Mouse (Mus musculus) cerebellum, adult 8-10 months (tissue): ENCODE data around the gene Fhit.

Experiments used
- DNase-seq: peaks from one replicate; pipeline ENCODE4 v3.0.0; 2022

Fhit gene

DNA sequence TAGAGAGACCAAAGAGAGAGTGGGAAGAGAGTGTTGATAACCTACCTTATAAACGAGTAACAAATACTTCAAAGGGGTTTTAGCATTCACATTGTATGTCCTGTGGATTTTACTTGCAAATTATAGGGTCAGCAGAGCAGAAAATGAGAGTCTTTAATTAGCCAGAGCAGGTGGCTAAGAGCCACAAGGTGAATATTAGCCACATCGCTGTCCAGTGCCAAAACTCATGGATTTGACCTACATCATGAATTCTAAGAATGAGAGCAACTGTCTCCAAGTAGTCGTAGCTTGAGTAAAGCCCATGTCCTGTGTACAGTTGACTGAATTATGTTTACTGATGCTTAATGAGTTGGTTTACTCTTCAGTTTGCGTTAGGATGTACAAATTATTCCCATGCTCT, 1039.7 kb downstream of the Fhit start:
- no peak for DNase-seq

DNA sequence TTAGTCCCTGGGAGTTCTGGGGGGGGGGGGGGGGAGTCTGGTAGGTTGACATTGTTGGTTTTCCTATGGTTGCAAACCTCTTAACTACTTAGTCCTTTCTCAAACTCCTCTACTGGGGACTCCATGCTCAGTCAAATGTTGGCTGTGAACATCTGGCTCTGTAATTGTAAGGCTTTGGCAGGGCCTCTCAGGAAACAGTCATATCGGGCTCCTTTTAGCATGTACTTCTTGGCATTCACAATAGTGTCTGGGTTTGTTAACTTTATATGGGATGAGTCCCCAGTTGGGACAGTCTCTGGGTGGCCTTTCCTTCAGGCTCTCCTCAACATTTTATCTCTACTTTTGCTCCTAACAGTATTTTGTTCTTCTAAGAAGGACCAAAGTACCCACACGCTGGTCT, 1065.6 kb downstream of the Fhit start:
- no peak for DNase-seq

DNA sequence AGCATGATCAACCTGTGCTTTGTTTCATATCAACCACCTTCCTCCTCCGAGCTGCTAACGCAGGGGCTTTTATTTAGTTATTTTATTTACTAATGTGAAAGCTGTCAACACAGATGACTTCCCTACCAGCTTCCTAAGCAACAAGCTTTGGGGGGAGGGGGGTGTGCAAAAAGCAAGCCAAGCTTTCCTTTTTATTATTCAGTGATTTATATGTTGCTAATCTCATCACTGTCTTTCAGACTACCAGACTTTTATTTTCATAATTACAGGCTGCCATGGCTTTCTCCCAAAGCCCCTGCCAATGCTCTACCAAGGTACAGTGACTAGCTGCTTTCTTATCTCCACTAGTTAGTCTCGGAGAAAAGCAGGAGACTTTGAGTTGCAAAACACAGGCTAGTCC, 1082.8 kb downstream of the Fhit start:
- no peak for DNase-seq

DNA sequence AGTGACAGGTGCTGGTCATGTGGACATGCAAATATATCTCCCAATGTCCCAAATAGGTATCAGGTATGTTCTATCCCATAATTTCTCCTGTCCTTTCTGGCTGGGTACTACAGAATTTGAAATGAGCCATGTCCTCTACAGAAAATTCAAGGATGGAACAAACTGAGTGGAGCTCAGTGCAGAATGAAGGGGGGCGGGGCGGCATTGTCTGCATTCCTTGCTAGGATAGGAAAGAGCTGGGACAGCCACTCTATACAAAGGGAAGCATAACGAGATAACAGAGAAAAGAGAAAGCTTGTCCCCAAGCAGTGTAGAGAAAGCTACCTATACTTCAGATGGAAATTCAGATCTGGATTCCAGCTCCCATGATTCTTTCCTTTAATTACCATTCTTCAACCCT, 1111.9 kb downstream of the Fhit start:
- DNase-seq, result no peak

DNA sequence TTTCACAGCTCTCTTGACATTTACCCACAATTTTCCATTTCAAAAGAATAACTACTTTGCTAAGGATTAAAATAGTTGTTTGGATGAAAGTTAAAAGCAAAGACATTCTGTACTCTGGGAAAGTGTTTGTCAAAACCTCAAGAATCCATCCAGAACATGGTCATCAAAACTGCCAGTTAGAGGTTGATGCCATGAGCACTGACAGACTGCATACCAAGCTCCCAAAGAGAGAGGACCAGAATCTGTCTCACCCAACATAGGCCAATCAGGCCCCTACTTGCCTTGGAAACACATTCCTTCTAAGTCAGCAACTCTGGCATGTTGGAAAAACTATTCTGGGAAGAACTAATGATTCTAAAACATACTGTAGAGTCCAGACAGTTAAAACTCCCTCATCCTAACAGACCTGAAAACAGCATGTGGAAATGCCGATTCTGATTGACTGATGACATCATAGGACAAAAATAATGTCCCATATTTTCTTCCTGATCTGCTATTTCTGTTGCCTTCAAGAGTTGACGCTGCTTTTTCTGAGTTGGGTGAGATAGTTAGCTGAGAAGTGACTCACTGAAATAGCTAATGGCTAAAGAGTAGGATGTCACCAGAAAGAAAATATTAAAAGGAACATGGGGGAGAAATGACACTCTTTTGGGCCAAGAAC, 1114.6 kb downstream of the Fhit start:
- no peak for DNase-seq

DNA sequence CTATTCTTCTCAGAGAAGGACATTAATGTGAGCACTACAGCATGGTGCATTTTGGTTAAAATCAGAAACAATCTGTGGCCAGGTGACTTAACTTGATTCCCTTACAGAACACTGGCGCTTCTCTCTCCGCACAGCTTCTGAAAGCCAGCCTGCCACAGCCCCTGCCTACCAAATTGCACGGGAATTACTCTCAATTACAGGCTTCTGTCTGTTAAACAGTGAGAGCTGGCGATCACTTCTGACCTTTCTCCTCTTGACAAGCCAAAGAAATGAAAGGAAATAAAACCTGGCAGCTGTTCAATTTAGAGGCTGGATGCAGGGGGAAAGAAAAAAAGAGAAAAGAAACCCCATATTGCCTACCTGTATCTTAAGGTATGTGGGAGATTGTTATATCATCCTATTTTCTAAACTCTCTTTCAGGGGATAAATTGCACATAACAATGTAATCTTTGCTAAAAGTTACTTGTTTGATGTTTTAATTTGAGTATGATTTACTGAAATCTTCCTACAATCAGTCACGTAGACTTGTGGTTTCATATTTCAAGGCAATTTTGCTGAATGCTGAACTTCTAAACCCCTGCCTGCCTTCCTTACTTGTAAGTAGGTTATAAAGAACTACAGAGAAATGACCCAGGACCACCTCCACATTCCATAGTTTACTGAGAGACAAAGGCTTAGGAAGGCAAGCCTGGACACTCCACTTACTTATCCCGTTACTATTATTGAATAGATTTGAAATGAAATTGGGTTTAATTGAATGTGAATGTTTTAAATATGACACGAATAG, 1115.3 kb downstream of the Fhit start:
- DNase-seq, result no peak

DNA sequence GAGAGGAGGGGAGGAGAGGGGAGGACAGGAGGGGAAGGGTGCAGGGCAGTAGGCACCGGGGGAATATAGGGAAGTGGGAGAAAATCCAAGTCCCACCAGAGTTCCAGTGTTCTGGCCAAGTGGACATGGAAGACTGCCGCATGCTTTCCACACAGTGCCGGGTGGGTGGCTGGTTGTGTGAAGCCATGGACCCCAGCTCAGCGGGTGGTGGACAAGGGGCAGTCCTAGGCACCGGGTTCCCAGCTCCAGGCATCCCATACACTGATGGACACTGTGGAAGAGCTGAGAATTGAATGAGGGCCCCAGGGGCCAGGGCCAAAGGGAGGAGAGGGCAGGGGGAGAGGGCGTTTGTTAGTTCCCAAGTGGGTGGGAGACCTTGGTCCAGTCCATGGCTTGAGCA, 1123.8 kb downstream of the Fhit start:
- no peak for DNase-seq

DNA sequence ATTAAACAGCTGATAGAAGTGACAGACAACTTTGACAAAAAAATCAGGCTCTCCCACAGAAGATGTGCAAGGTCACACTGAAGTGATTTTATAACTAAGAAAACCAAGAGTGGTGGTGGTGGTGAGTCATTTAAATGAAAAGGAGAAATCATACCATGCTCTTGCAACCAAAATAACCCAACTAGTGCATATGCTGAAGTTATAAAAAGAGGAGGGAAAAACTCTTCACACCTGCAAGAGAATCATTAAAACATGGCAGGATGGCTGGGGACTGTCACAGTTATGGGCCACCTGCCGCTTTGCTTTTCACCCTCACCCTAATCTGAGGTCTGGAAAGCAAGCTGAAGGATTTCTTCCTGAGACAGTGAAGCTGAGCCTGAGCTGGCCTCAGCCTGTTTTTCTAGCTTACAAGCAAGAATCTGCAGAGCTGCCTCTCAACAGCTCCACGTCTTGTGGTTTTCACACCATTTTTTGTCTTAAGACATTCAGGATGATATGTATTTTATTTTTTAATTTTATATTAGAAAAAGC, 1125.1 kb downstream of the Fhit start:
- no peak for DNase-seq

DNA sequence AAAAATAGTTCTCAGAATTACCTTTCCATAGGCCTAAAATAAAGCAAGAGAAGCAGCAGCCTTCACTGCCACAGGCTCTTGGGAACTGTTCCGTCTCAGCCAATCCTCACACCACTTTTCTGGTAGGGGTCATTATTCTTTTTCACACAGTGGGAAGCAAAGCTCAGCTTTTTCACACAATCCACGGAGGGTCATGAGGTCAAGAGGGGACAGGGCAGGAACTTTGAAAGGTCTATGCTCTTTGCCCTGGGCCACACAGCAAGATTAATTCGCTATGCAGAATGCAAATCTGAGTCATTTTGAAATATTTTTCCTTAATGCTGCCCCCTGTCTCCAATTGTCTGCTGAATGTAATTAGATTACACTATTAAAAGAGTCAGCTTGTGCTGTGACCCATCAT, 1126.2 kb downstream of the Fhit start:
- no peak for DNase-seq

DNA sequence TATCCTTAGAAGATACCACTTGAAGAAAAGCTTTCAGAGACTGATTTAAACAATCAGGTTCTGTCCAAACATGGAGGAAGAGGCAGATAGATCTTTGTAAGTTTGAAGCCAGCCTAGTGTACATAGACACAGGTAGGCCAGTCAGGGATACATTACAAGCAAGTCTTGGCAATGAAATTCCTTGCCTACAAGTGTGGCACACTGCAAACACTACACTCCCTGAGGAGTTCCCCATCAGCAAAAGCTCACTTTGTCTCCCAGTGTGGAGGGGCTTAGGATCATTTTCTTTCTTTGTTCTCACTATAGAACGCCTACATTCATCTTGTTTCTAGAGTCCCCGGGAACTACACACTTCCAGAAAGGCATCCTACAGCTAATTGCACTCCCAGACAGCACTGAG, 1126.6 kb downstream of the Fhit start:
- DNase-seq, result no peak

DNA sequence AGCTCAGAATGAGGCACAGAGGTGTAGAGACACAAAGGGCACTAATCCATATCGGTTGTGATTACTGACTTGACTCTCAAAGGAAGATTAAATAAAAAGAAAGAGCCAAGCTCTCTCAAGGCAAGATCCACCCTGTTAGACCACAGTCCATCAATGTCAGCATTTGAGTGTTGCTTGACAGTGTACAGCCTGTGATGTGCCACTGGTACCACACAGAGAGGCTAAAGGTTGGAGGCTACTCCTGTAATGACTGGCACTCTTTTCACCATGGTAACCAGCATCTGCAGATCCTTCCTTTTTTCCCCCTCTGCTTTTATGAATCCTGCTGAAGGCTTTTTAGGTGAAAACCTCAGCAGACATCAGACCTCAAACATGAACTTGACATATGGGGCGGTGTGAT, 1138.5 kb downstream of the Fhit start:
- no peak for DNase-seq

DNA sequence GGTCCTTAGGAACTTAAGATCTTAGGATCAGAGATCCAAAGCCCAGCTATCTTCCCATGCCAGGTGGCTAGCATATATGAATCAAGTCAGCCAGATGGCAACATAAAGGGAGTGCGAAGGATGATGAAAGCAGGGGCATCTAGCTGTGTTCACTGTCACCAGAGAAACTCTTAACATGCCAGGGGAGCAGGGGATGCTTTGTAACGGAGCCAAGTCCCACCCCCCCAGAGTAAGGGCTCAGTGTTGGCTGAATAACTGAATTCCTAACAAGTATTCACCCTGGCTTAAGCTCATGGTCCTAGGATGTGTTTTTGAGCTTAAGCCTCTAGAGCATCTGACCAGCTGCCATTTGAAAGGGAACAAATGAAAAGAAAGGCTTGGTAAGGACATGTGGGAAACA, 1139.5 kb downstream of the Fhit start:
- DNase-seq, result no peak

DNA sequence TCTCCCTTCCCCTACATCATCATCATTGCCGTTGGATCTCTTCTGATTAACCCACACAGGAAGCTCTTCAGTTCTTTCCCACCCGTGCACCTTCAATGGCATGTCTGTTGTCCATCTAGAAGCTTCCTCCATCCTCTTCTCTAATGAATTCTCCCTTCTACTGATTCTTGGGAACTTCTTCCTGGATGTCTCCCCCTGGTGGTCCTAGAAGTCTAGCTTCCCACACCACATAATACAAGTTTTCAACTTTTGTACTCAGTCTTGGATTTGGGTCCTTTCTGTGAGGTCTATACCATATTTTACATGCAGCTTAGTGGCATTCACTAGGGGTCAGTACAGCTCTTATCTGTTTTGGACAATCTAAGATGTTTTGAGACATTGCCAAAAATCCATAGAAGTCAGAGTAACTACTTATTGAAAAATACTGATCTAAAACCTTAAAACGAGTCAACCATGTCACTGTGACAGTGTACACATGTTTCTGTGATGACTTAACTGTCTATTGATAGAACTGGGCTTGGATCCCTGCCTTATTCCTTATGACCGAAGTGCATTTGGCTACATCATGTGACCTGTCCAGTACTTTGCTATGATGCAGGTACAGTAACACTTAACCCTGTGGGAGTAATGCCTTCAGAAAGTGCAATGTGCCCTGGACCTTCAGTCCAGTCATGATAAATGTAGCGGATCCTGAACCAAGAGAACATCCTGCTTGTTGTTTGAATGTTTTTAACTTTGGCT, 1141.3 kb downstream of the Fhit start:
- DNase-seq, result no peak

DNA sequence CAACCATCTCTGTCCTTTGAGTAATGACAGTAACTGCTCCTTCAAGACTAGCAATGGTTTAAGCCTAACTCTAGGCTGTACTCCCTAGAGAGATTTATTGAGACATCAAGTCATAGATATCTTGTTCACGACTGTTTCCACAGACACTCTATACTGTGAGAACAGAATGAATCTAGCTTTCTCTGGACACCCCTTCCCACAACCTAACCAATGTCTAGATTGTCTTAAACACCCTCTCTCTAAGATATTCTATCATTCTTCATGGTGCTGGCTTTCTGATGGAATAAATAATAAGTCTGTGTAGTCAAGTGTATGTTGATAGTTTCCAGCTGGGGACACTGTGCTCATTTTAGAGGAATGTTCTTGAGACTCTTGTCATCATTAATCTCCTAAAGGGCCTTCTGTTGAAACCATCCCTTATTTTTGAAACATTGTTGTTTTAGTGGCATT, 1148.0 kb downstream of the Fhit start:
- no peak for DNase-seq

DNA sequence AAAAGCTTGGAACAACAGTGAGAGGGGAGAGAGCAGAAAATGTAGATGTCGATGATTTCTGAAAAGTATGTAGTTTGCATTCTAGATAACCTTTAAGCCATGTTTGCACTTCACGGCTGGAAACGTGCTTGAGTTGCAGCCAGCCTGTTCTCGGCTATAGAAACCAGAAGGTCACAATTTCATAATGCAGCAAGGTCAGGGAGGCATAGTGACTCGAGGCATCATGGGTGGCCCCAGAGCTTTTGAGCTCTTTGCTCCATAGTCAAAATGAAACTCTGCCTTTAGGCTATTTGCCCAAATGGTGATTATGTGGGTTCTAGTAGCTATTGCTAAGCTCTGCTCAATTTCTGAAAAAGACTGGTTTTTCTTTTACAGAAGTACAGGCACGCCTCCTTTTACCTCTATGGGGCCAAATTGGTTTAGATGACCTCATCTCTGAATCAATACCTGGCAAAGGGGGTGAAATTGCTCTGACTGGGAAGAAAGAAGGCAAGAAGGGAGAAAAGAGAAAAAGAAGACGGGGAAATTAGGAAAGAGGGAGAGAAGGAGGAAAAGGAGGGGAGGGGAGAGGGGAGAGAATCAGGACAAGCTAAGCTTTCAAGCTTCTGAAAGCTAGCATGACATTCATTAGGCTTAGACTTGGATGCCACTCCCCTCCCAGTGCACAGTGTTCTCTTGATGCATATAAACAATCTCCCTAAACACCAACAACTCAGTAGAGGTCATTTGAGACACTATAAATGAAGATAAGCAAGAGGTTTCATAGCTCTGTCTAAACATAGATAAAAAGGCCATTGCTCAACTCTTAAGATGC, 1148.6 kb downstream of the Fhit start:
- no peak for DNase-seq

DNA sequence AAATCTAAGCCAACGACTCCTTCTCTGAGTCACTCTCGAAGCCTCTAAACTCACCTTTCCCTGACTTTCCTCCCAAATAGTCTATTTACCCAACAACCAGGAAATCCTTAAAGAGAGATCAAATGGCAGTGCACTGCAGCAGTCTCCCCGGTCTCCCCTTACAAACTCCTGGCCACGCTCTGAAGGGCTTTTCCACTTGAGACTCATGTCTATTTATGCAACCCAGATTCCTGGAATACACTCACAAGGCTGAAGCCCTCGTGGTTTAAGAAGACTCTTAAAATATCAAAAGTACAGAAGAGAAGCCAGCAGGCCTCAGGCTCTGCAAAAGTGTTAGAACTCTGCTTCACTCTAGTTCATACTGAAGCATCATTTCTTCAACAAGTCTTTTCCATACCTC, 1155.6 kb downstream of the Fhit start:
- no peak for DNase-seq

DNA sequence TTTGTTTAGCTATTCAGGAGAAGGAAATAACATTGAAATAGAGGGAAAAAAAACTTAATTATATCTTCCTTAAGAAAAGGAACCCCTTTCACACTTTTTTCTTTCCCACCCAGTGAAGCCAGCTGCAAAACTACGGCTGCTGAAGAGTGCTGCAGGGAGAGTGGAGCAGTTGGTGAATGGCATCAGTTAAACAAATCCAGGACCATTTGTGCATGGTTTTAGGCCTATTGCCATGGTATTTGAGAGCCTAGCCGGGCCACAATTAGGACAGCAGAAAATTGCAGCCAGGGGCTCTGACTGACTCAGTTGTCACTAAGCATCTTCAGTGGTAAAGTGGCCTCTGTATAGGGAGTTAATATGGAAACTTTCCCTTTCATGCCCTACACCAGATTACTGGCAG, 1158.0 kb downstream of the Fhit start:
- no peak for DNase-seq

DNA sequence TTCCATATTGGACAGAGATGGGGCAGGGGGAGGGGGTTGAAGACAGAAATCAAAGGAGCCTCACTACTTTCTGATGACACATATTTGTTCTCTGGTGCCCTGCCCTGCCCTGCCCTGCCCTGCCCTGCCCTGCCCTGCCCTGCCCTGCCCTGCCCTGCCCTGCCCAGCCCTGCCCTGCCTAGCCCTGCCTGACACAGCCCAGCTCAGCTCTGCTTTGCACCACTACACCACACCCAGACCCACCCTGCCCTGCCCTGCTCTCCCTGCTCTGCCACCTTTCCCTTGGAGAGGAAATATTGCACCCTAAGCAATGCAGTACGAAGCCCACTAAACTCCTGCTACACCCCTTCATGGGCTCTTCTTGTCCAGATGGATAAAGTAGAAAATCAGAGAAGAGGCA, 1171.2 kb downstream of the Fhit start:
- no peak for DNase-seq

DNA sequence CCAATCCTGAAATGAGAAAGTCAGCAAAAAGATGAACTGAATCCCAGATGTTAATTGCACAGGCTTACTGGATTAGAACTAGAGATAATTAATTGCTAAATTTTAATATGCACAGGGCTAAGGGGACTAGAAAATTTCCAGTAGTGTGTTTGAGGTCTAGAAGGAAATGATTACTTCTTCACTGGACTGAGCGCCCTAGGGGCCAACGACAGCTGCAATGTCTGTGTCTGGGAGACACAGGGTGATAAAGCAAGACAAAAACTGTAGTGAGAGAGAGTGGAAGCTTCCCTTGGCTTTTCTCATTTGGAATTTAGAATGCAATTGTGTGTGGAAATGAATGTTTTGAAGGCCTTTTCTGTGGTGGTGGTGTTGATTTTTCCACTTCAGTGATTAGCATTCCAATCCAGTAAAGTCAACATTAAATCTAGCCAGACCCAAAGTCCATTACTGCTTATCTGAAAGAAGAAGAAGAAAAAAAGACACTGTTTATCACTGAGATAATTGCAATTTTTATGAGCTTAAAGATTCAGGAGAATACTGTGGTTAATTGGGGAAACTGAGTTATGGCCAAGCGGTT, 1184.8 kb downstream of the Fhit start:
- DNase-seq, result no peak

DNA sequence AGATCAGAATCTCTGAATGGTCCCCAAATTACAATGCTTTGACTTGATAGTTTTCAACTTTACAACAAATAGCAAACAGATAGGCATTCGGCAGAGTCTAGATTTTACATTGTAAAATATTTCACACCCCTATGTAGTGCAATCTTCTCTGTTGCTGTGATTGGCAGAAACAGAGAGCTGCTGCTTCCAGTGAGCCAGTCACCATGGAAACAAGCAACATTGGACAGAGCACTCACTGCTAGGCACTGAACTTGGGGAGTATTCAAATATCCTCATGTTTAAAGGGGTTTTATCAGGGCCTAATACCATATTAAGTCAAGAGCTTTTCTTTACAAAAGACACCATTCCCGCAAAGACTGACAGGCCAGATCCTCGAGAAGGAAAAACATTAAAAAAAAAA, 1187.4 kb downstream of the Fhit start:
- DNase-seq, result no peak

DNA sequence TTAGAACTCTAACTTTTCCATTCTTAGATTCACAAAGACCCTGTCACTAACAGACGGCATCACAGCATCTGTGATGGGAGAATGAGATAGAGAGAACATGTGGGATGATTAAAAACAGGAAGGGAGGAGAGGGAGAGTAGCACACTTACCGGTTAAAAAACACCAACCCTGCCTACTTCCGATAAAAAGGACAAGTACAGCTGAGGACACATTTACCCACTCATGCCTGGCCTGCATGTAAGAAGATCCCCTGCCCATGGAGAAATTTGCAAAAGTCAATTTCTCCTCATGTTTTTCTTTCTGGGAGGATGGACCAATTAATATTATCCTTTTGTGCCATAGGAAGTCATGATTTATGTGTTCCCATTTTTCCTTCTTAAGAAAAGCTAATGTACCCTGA, 1198.0 kb downstream of the Fhit start:
- DNase-seq, result no peak

DNA sequence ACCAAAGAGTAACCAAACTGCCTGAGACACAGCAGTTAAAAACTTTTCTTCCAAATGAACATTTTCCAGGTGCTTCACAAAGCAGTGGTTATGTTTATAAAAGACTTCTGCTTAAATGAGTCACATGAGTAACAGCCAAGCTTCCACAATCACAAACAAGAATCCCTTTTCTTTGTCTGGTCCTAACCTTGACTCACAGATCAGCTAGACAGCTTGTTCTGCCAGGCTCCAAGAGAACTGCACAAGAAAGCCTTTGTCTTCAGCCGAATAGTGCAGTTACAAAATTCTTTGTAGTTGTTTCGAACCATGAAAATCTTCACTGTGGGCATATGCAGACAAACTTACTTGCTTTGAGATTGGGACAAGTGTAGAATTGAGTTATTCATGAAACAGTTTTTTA, 1201.4 kb downstream of the Fhit start:
- no peak for DNase-seq

DNA sequence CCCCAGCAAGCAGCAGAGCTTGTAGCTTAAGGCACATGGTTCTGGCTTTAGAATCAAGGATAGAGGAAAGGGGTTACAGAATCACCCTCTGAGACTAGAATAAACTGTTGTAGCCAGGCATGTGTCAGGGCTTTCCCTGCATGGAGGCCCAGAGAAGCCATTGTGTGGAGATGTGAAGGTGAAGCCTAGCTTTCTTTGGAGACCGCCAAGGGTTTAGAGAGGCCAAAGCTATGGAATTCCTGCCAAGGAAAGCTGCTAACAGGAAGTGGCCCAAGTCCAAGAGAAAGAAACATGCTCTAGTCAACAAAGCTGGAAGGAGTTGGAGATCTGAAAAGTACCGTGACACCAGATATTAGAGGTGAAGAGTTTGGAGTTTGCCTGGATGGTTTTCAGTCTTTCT, 1262.3 kb downstream of the Fhit start:
- no peak for DNase-seq
